Mouse (Mus musculus) ZHBTc4 (cell line): Measurements from ENCODE around the gene Madcam1.
"Not testable (repeated sequence)": the region's sequence is repeated elsewhere in the genome, so short reads cannot be mapped to it uniquely, and the experiment has no call there.

Experiments used
- DNase-seq: peaks from one replicate; pipeline ENCODE4 v3.0.0-alpha.2; 2011; ENCODE audit warnings: low read depth, low spot score

The Madcam1 gene

DNA sequence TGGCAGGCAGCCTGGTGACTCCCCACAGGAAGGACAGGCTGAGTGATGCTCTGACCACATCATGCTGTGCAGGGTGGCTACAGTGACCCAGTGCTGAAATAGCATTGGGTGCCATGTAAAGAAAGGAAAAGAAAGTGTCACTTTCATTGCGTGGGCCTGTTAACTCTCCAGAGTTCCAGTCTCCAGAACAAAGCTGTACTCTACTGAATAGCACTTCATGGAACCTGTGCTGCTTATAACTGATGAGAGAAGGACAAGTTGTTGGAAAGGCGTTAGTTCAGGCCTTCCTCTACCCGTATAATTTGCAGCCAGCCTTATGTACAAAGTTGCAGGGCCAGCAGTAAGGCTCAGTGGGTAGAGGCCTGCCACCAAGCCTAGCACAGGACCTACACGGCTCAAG is 24.4 kb downstream of the Madcam1 start, which contains the start of gene Gzmm:
Gzmm (plus strand) TSS at position 301 of the 400 bp plus-strand sequence.
- no peak for DNase-seq

DNA sequence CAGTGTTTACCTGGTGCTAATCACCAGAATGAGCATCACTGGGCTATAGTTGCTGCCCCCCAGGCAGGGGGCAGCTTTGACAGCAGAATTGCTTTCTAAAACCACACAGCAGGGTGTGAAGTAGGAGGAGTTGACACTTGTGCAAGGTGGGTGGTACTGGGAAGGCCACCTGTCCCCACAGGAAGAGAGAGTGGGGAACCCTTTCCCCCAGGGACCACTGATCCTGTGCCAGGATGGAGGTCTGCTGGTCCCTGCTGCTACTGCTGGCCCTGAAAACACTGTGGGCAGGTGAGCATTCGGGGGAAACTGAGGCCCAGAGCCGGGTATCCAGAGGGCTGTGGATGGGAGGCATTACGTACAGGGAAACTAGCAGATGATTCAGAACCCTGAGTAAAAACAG is 24.8 kb downstream of the Madcam1 start:
- no peak for DNase-seq

DNA sequence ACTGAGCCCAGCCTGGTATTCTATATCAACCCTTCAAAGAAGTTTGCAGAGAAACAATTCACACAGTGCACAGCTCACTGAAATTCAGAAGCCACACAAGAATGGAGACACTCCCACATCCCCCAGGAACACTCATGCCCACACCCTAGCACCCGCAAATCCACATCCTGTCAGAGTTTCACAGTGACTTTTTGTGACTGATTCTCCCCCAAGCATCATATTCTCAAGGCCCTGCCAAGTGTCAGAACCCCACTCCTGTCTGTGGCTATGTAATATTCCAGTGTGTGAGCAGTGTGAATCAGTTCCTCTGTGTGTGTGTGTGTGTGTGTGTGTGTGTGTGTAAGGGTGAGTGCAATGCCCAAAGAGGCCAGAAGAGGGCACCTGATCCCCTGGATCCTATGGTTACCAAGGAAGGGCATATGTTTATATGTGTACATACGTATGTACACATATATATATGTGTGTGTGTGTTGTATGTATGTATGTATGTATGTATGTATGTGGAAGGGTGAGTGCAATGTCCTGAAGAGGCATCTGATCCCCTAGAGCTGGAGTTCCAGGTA is 27.7 kb downstream of the Madcam1 start:
- DNase-seq = peak; percentile 74

DNA sequence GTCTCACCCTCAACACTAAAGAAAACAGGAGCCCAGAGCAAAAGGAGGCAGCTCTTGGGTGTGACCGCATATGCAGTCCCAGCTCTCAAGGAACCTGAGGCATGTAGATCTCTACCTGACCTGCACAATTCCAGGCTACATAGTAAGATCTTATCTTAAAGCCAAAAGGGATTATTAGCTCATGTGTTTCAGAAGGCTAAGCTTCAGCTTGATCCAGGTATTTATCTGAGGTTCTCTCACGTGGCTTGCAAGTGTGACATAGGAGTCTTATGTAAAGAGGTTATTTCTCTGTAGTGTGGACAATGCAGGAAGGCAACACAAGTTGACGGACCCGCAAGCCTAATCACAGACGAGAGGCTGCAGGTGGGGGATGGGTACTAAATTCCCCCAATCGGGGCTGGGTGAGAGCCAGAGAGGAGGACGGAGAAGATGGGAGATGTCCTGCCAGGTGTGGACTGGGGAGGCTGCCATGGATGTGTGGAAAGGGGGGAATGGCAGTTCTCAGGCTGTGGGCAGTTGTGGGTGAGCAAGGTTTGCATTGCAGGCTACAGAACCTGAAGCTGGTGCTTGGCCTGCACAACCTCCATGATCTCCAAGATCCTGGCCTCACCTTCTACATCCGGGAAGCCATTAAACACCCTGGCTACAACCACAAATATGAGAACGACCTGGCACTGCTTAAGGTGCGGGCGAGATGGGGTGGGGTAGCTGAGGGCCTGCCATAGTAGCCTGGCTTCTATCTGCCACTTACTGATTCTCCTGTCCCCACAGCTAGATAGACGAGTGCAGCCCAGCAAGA is 29.4 kb downstream of the Madcam1 start:
- DNase-seq = no peak

DNA sequence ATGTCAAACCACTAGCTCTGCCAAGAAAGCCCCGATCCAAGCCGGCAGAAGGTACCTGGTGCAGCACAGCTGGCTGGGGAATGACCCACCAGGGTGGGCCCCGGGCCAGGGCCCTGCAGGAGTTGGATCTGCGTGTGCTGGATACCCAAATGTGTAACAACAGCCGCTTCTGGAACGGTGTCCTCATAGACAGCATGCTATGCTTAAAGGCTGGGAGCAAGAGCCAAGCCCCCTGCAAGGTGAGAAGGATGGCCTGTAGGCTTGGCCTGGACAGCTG is 30.0 kb downstream of the Madcam1 start:
- DNase-seq = no peak

DNA sequence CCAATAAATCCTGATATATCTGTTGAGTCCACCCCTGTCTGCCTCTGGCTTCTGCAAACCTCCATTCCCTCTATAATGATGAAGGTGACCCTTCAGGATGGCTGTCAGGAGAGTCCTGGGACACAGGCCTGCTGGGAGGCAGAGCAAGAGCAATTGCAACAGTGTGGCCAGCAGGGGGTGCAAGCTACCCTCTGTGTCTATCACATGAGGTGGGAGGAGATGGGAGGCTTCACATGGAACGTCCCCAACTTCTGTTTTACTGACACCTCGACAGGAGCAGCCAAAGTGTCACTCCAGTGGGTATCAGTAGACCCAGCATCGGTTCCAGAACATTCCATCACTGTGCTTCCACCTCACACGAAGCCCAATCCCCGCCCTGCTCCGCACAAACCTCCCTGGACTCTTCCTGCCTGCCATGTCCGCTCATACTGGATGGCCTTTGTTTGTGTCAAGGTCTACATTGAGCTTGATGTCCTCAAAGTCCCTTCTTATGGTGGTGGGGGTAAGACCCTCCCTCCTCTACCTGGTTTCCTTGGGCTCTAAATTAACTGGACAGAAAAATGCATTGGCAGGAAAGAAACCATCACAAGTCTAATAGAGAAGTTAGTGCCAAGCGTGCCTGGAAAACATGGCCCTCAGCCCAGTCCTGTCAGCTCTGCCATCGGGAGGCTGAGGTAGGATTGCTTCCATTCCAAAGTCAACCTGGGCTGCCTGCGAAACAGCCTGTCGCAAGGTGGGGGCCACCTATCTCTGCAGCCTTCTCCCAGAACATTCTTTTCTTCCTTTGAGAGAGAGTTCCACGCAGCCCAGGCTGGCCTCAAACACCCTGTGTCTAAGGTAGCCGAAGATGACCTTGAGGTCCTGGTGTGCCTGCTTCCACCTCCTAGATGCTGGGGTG is 31.1 kb downstream of the Madcam1 start:
- peak; percentile 89 for DNase-seq

DNA sequence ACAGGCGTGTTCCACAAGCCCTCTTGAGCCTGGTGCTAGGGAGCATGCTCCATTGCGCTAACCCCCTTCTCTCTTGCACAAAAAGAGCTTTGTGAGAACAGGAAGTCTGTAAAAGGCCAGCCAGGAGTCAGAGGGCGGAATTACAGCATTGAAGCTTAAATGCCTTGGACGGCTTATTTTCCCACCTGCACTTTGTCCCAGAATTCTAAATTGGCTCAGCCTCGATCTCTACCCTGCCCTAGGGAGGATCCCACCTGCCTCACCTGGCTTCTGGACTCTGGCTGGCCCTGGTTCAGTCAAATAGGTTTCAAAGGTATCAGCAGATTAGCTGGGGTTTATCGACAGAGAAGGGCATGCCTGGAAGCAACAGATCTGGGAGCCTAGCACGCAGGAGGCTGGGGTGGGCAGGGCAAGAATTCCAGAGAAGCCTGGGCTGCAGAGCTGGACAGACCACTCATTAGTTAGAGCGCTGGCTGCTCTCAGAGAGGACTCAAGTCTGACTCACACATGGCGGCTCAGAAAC is 31.8 kb downstream of the Madcam1 start:
- DNase-seq = no peak

DNA sequence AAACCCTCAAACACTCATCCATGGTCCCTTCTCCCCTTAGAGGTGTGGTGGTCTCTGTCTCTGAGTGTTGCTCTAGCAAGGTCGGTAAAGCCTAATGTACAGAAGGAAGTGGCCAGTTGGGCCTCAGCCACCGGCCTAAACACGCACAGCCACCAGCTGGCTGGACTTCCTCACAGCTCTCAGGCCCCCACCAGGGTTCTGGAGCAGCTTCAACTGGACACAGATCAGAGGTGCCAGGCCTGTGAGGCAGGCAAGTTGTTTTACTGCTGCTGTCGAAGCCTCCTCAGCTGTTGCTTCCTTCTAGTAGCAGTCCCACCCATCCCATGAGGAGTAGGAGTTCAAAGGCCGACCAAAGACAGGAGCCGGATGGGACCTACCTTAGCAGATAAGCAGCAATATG is 33.6 kb downstream of the Madcam1 start:
- no peak for DNase-seq

DNA sequence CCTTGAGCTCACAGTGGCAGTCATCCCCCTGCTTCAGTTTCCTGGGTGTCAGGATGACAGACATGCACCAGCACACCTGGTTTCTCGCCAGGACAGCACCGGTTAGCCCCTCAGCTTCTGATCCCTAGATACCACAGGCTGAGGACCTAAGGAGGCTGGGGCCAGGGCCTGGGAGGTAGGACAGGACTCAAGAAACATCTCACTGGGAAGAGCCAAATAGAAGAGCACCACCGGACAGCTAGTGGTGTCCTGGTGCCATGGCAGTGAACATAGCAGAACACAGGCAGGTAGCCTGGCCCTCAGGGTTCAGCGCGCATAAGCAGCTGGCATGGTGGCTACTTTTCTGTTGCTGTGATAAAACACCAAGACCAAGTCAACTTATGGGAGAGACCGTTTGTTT is 34.1 kb downstream of the Madcam1 start:
- DNase-seq = no peak

DNA sequence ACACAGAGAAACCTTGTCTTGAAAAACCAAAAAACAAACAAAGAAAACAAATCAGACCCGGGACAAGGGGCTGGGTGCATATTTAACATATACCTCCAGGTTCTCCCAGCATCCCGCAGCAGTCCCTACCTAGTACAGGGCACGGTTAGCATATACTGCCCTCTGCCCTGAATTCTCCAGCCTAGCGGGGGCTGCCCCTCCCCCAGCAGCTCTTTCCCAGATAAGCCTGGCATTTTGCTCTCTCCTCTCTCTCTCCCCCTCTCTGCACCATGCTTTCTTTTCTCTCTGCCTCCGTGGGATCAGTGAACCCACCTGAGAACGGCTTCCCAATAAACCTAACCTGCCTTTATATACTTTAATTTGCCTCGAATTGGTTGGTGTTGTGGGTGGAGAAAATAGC is 36.3 kb downstream of the Madcam1 start:
- DNase-seq = no peak

DNA sequence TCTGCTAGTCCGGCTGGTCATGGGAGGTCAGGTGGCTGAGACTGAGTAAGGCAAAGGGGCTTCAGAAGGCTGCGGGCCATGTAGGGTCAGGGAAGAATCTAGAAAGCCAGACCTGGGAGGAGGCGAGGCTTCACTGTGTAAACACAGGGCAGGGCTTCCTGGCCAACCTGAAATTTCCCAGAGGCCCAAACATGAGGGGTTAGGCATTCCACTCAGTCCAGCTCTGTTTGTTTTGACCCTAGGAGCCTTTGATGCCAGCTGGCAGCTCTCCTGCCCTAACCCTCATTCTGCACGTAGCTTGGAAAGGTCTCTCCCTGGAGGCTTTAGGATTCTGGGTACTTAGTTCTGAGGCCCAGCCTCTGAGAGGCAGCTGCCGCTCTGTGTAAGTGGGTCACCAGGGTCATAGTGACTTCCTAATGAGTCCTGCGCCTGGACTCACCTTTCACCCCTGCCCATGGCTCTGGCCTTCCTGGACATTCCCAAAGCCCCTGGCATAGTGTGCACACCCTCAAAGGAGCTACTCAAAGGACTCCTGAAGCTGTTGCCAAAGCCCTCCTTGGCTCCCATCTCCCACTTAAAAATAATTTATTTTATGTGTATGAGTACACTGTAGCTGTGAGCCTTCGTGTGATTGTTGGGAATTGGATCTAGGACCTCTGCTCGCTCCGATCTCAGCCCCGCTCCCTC is 37.2 kb downstream of the Madcam1 start:
- DNase-seq = no peak

DNA sequence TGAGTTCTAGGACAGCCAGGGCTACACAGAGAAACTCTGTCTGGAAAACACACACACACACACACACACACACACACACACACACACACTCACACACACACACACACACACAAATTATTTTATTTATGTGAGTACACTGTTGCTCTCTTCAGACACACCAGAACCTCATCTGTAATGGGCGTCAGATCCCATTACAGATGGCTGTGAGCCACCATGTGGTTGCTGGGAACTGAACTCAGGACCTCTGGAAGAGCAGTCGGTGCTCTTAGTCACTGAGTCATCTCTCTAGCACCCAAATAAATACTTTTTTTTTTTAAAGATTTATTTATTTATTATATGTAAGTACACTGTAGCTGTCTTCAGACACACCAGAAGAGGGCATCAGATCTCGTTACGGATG is 38.6 kb downstream of the Madcam1 start:
- not testable (repeated sequence) for DNase-seq

DNA sequence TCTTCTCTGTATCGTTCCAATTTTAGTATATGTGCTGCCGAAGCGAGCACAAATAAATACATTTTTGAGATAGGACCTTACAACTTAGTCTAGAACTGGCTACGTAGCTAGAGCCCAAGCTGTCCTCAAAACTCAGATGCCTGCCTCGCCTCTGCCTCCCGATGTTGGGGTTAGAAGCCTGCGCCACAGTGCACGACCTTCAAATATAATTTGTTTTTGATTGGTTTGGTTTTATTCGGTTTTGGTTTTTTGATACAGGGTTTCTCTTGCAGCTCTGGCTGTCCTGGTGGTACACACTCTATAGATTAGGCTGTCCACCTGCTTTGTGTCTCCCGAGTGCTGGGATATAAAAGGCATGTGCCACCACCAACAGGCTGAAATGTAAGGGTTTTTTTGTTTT is 39.2 kb downstream of the Madcam1 start:
- DNase-seq = no peak

DNA sequence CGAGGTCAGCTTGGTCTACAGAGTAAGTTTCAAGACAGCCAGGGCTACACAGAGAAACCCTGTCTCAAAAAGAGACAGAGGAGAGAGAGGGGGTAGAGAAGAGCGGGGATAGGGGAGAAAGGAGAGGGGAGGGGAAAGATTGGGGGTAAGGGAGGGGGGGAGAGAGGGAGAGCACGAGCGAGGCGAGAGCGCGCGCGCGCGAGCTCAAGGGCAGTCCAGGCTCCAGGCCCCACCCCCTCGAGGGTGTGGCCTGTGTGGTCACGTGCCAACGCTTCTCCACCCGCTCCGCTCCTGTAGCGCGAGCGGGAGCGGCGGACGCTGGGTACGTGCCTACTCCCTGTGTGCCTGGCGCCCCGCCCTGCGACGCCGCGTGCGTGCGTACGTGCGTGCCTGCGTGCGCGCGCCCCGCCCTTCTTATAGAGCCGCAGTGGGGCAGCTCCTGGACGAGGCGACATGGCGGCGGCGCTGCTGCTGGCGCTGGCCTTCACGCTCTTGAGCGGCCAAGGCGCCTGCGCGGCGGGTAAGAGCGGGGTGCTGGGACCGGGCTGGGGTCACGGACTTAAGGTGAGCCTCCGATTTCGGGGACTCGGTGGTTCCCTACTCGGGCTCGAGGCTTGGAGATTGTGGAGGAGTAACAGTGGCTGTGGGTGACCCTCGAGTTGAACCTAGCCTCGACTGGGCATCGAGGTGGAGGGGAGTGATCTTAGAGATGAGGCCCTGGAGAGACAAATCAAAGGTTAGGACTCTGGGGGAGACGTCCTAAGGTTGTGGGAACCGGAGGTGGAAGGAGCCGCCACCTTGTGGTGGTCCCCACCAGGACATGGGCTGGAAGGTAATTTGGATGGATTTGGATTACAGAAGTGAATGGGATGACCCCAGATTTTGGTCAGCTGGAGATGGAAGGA is 40.0 kb downstream of the Madcam1 start, which contains the start of gene Bsg:
Bsg (plus strand) TSS at position 427 of the 905 bp plus-strand sequence.
- peak; percentile 100 for DNase-seq

DNA sequence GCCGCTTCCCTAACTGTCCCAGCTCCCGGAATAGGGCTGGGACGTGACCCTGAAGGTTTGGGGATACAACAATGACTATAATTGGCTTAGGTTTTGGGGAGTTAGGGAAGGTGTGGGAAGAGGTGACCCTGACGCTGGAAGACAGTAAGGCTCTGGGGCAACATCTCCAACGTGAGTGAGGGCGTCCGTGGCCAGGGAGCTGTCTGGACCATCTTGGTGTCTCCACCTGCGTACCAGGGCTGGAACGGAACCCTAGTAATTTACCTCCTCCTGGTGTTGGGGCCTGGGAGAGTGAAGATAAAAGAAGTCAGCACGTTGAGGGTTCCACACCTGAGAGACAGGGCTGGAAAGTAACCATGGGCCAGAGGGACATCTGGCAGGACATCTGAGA is 40.6 kb downstream of the Madcam1 start:
- no peak for DNase-seq

DNA sequence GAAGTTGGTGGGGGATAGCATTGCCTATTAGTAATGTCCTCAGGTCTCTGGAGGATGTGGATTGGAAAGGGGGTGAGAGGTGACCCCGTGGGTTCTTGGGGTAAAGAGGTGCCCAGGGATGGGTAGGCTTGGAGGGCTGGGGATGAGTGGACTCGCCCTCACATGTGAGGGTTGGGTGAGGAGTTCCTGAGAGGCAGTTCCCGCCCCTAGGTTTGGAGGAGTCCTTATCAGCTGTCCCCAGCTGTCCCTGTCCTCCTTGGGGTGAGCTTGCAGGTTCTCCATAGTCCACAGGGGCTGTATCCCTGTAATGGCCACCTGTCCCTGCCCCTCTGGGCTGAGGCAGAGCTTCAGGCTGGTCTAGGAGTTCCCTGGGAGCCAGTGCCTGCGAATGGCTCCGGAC is 41.6 kb downstream of the Madcam1 start:
- DNase-seq = no peak

DNA sequence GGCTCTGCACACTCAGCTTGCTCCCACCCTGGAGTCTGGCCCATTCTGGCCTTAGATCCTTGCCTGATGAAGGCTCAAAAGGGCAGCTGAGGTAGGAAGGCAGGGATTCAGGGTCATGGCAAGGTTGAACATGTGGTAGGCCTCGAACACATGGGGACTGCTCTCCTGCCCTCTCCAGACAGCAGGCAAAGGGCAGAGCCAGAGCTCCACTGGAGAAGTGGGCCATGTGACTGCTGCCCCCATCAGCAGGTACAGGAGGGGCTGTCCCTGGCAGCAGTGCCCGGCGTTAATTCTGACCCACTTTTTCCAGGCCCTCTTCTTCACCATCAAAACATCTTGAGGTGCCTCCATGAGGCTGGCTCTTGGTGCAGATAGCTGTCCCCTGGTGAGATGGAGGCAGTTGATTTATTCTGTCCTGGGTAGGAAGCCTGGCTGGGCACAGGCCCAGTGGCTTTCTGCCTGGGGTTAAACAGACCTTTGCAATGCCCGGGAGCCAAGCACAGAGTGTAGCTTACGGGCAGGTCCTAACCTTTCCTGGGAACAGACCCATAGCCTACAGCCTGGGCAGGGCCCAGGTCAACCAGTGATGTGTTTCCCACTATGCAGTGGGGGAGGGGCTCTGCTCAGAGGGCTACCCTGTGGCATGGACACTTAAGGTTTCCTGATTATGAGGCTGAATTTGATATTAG is 42.2 kb downstream of the Madcam1 start:
- DNase-seq = no peak

DNA sequence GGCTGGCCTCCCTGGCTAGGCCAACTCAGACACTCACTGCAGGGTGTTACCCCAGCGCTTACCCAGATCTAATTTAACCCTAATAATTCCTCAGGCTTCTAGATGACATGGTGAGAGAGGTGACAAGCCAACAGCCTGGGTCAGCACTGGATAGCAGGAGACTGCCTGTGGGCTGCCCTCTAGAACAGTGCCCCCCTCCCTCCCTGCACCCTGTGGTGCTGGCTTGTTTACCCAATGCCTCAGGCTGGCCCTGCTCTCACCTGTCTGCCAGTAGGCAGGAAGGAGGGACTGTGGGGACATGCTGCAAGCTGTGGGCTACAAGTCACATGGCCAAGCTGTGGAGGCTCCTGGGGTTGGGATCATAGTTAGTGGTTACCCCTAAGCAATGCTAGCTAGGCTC is 42.8 kb downstream of the Madcam1 start:
- DNase-seq = no peak

DNA sequence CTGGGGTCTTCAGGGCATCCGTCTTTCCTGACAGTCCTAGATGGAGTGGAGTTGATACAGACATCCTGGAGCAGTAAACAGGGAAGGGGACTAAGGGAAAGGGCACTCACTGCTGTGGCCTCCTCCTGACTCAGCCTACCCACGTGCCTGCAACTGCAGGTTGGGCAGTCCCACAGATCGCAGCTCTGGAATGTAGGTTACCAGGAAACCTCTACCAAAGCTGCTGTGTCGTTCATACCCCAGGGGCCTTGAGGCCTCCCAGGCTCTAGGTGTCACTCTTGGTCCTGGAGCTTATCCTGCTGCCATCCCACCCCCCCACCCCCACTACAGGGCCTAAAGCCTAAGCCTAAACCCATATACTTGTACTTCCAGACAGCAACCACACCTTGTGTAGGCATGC is 43.4 kb downstream of the Madcam1 start:
- peak; percentile 84 for DNase-seq

DNA sequence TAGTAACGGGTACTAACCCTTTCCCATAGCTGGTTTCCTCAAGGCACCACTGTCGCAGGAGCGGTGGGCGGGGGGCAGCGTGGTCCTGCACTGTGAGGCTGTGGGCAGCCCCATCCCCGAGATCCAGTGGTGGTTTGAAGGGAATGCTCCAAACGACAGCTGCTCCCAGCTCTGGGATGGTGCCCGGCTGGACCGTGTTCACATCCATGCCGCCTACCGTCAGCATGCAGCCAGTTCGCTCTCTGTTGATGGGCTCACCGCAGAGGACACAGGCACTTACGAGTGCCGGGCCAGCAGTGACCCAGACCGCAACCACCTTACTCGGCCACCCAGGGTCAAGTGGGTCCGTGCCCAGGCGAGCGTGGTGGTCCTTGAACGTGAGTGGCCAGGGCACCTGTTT is 44.3 kb downstream of the Madcam1 start:
- no peak for DNase-seq
